Mouse (Mus musculus): ENCODE data around the gene Sapcd1.

DNA sequence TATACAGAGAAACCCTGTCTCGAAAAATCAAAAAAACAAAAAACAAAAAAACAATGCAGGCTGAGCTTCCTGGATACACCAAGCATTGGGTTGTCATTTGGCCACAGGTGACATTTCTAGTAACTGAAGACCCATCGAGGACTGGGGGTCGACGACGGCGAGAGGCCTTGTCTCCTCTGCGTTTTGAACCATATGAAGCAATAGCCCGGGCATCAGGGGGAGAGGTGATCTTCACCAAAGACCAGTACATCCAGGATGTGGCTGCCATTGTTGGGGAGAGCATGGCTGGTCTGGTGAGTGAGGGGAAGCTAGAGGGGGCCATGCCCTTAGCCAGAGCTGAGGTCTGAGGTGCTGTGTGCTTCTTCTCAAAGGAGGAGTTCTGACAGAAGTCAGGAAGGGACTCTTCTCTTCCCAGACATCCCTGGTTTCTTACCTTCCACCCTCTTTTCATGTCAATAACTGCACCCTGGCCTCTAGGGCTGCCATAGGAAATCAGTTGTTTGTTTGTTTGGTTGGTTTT, 5.2 kb downstream of the Sapcd1 start:
- TF ChIP-seq CTCF (IDR thresholded peaks at IDR 0.05; ENCODE audit: extremely low read depth, insufficient read depth, low read length), result no peak
- TF ChIP-seq POLR2A (IDR thresholded peaks at IDR 0.05; ENCODE audit: extremely low read depth, insufficient read depth, low read length), result no peak

Data from cortical plate, adult 2 months (tissue).